Mouse (Mus musculus) spleen, adult 18-20 months (tissue): ENCODE results near the gene Kcnma1.

Experiments used
- DNase-seq, 2 experiments: peaks; one replicate each; pipeline ENCODE4 v3.0.0; 2022; ENCODE audit warnings: mixed read lengths in 2 of 2

Kcnma1 gene

DNA sequence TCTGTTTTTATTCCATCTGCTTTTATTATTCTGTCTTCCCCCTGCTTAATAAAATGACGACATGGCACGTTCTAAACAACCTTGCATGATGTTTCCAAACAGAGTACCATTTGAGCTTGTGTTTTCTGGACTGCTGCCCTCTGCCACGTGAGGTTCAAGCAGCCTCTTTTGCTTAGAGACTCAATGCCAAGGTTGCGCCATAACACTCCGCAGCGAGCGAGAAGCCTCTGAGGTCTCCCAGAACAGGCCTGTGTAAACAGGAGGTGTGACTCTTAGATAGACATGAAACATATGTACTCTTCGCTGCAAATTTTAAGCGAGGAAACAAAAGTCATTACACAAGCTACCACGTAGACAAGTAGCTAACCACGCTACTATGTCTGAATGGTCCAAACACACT is 55.2 kb downstream of the Kcnma1 start:
- no peak for DNase-seq

DNA sequence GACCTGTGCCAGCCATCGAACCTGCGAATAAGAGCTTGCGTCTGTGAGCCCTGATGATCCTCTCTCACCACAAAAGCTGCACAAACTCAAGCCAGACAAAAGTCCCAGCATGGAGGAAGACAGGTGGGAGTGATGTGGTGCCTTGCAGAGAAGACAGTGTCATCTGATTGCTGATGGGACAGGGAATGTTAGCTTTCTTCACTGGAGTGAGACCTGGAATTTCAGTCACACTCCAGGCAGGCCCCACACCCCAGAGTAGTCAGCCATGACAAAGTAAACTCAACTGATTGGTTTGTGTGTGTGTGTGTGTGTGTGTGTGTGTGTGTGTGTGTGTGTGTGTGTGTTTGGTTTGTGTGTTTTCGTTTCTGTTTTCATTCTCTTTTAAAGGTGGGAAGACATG is 57.0 kb downstream of the Kcnma1 start:
- DNase-seq: no peak

DNA sequence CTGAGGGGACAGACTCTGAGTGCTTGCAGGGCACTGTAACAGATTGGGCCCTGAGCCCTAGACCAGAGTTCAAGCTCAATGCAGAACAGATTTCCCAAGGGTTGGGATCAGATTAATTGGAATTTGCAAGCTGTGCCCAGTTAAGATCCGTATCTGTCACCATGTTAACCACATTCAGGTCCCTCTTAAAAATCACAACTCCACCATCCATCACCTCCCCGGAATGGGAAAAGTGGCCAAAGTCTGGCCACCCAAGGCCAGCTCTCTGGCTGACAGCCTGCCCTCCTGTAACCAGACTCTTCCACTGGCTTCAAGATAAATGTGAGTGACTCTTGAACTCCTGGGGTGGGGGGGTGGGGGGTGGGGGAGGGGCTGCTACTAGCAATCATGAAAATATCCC is 70.4 kb downstream of the Kcnma1 start:
- DNase-seq: no peak

DNA sequence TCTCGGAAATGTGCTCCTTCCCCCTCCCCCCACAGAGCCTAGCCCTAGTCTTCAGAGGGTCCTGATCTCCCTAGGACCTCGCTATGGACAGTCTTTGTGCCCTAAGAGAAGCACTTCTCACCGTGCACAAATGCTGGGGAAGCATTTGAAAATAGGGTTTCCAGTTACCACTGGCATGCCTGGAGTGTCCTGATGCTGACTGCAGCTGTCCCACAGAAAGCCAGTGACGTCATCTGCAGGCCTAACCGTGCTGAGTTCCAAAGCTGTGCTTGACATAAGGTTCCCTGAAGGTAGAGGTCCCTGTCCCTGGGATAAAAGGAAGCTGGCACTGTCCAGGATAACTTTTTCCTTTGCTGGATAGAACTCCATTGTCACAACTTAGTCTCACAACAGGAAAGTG is 71.1 kb downstream of the Kcnma1 start:
- DNase-seq: no peak

DNA sequence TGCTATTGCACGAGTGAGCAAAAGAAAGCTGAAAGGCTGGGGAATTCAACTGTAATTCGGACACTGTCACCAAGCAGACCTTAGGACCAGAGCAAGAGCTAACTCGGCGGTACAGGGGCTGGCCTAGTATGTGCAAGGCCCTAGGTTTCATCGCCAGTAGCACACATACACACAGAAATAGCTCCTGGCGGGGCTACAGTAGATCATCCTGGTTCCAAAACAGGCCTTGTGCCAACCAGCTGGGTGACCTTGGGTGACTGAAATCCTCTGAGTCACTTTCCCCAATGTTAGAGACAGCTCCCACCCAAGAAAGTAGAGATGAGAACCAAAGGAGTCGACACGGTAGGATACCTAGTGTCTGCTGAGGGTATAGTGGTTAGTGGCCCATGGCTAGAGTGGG is 72.2 kb downstream of the Kcnma1 start:
- no peak for DNase-seq

DNA sequence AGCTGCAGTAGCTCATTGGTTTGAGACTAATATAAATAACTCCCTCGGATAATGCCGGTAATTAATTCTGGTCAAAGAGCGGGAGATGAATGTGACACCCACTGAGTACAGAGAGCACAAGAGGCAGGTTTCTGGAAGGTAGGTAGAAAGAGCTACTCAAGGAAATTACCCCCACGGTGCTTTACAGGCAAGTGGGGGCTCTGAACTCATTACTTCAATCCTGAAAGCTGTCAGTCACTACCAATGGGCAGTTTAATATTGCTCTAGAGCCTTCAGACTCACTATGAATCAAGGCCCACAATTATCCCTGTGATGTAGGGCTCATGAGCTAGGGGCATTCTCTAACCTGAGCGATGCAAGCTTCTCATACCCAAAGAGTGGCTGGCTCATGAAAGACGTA is 79.3 kb downstream of the Kcnma1 start:
- no peak for DNase-seq

DNA sequence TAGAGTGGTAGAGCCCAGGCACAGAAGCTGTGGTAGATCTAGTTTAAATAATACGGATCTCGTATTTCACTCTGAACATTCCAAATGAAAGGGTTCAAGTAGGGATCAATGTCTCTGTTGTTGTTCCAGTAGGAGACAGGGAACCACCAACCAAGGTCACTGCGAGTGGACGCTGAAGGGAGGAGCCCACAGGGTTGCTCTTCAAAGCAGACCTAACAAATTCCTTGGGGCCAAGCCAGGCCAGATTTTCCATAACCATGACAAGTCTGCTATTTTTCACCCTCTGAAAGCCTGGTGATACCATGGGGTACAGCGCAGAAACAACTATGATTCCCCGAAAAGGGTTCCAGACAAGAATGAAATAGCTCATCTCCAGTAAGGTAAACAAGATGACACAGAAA is 82.6 kb downstream of the Kcnma1 start:
- no peak for DNase-seq

DNA sequence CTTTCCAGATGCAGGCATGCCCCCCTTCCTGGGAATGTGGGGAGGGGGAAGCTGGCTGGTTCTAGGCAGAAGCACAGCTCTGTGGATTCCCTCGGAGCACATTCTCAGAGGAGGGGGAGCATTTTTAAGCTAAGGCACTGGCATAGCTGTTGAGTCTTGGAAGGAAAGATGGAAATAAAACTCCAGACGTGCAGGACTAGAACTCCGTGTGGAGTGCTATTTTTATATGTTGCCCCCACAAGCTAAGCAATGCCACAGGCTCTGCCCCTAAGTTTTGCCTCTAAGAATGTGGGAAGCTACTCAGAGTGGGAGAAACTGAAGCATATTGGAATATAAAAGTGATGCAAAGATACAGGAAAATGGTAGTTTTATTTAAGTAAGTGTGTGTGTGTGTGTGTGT is 85.1 kb downstream of the Kcnma1 start:
- no peak for DNase-seq

DNA sequence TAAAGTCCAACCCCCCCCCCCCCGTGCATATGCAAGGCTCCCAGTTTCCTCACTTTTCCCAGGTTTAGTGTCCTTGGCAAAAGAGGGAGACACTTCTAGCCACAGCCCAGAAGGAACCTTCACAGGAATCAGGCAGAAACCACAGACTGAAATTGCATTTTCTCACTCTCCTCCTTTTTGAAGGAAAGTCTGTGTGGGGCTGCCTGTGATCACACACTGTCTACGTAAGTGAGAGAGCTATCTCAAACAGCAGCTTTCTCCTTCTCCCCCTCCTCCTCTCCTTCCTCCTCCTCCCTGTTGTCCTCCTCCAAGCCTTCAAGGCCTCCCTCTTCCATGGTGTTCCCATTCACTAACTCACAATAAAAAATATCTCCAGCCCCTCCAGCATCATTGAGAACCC is 90.9 kb downstream of the Kcnma1 start:
- no peak for DNase-seq

DNA sequence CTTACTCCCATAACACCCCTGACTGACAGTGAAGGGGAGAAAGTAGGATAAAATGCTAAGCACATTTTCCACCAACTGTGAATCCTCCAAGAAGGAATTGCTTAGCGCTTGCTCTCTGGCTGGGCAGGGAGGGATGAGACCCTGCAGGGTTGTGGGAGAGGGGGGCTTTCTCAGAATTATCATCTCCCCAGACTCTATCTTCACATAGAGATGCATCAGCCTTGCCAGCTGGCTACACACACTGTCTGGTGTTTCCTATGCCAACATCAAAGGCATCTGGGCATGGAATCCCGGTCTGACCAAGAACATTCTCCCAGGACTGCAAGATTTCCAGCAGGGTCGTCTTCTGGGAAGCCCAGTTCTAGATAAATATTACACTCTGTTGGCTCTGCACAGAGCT is 91.5 kb downstream of the Kcnma1 start:
- no peak for DNase-seq

DNA sequence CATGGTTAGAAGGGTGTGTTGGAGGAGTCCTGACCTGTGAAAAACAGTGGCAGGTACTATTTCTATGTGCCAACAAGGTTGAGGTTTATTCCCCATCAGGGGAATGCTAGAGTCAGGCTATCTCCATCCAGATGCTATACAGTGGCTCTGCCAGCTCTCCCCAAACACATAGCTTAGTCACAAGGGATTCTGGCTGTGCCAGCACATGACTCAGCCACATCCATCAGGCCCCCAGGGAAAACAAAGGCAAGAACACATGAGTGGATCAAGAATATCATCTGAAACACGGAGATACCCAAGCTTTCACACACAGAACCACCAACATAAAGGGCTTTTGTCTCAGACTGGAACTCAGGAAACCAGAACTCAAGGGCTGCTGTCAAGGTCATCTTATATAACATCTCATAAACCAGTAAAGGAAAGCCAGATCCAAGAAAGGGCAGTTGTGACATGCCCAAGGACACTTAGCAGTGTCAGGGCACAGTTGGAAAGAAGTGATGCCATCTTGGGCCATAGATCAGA is 103.1 kb downstream of the Kcnma1 start:
- DNase-seq: no peak

DNA sequence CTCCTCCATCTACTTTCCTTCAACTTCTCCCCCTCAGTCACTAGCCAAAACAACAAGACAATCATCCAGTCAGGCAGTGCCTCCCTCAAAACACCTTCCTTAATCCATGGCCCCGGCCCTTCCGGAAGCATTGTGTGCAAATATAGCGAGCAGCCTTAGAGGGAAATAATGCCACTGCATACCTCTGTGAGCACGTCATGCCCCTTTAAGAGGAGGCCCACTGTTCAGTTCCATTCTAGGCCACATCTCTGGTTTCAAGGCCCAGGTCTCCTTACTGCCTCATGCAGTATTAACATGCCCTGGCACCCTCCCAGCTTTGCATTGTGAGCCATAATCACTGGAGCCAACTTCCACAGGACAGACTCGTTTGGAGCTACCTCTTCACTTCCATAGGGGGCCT is 105.7 kb downstream of the Kcnma1 start:
- DNase-seq: no peak

DNA sequence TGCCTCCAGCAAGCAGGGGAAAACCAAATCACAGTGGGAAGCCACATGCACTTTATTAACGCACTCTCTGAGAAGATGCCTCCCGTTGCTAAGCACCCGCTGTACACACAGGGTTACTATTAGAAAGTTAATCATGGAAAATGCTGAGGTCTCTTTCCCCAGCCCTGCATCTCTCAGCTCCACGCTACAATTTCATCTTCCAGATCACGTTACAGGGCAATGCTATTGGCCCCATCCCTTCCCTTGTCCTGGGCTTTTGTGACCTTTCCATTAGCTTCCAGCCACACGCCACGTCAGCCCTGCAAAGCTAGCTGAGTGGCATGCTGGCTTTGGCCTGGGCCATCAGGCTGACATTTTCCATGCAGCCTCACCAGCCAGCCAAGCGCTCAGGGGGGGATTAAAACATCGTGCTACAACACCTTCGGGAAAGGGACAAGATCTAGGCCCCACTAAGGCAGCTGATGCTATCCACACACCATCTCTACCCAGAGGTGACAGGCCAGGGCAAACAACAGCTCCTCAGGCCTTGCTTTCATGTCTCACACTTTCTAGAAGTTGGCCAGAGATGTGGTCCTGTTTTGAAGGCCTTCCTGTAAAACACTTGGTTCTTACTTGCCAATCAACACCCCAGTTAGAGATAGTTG is 111.5 kb downstream of the Kcnma1 start:
- no peak for DNase-seq

DNA sequence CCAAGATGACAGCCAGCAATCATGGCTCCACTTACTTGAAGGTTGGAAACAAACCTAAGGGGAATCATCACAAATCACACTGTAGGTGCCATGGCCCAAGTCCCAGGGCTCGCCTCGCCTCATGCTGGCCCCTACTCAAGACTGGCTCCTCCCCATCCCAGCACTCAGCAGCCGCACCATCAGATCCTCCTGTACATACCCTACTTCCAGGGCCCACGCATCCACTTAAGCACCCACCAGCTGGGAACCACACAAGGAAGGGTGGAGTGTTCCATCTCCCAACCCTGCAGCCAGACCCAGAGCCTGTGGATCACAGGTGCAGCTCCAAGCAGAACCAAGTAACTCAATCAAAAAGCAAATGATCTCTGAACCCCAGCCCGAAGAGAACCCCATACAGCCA is 114.8 kb downstream of the Kcnma1 start:
- DNase-seq: no peak

DNA sequence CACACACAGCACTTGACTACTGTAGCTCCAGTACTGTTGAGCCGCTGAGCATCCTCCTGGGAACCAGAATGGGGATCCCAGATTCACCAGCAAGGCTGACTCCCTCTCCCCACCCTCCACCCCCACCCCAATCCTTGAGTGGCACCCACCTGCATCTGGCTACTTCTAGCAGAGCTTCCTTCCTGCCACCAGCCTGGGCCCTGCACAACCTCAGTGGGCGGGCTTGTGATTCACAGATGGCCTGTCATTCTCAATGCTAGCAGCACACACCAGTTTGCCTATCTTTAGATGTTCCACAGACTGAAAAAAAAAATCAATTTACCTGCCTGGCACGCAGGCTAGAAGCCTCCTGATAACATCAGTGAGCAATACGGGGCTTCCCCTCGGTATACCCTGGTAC is 116.5 kb downstream of the Kcnma1 start:
- no peak for DNase-seq

DNA sequence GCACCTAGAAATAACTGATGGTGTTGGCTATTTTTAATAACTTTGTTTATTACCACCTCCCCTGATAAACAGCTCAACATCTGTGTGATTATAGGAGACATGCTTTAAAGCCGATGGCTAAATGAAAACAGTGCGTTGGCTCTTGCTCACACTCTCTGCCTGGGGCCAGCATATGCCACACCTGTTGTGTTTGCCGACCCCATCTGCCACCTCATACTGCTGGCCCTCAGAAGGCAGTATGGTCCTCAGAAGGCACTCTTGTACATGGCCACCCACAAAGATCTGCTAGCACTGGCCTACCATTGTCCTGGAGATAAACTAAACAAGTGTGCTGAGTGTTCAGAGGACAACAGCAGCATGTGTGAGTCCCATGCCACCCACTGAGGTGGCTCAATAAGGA is 118.3 kb downstream of the Kcnma1 start:
- no peak for DNase-seq

DNA sequence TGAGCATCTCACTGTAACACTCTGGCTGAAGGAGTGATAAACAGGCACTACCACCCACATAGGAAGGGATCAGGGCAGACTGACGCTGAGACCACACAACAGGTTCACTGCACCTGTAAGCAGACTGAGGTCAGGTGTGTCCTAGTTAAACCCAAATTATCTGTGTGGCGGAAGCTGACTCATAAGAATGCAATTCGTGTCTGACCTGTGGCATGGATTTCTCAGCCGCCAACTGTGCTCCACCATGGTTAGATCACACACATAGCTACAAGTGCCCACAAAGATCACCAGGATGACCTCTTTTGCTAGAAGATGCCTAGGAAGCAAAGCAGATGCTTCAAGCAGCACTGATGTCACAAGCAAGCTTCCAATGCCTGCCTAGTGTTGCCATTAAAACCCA is 128.2 kb downstream of the Kcnma1 start:
- DNase-seq: no peak

DNA sequence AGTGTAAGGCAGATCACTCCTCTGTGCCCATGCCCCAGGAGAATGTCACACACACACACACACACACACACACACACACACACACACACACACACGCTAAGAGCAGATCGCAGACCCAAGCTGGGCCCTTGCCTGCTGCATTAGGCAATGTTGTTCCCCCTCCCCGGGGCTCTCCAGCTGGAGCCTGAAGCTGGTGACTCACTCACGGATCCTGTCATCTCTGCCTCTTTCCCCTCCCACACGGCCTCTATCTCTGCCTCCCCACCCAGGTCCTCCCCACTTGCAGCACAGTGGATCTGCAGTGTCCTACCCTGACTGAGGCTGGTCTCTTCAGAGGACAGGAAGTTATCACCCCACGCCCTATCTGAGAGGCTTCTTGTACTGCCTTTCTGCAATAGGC is 128.8 kb downstream of the Kcnma1 start:
- DNase-seq: no peak

DNA sequence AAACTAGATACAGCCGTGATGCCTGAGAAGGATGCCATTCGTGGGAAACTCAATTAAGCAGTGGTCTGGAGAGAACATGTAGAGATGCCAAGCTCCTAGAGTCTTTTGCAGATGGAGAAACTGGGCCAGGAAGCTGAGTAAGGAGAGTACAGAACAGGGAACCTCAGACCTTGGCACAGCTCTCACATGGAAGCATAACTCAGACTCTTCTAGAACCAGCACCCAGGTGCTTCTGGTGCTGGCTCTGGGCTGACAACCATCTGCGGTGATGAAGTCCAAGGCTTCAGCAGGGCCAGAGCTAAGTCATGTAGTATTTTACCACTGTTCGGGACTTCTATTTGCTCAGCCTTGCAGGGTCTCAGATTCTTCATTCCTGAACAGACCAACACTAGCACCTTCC is 129.2 kb downstream of the Kcnma1 start:
- no peak for DNase-seq

DNA sequence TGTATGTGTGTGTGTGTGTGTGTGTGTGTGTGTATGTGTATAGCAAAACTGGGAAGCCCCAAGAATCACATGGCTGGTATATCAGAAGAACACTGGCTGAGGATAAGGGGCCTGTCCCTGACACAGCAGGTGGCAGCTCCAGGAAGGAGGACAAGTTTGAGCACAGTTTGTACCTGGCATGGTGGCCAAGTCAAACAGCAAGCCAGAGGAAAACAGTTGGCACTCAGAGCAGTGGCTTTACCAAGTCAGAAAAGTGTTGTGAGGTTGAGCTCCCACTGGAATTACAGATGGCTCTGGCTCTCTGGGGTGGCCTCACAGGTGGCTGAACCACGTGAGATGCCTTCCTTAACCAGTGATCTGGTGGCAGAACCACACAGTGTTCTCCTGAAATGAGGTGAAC is 132.3 kb downstream of the Kcnma1 start:
- no peak for DNase-seq

DNA sequence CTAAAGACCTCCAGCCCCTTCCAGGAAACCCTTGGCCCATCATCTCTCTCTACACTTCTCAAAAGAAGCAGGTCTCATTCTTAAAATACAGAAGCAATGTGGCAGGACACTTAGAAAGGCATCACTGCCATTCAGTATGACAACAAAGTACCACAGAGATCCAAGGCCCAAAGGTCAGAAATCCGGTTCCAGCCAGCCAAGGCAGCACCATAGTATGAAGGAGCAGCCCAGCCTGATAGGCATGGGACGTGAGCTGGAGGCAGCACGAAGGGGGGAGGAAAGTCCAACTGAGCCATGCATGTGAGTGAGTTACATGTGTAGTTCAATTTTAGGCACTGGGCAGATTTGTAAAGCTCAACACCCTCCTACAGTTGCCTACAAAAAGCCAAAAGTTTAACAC is 135.0 kb downstream of the Kcnma1 start:
- no peak for DNase-seq

DNA sequence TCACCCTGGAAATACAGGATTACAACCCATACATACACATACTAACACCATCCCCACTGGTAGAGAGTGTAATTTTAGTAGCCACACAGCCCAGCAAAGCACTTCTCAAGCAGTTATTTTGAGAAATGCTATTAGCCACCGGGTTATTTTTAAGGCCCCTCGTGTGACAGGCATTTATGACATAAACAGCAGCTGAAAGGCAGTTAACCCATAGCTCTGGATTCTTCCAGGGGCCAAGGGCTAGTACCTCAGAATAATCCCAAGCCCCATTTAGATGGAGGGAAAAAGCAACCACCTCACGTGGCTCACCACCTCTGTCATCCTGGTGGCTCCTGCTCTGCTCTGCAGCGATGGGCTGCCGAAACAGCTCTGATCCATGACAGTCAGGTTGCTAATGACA is 136.7 kb downstream of the Kcnma1 start:
- DNase-seq: no peak

DNA sequence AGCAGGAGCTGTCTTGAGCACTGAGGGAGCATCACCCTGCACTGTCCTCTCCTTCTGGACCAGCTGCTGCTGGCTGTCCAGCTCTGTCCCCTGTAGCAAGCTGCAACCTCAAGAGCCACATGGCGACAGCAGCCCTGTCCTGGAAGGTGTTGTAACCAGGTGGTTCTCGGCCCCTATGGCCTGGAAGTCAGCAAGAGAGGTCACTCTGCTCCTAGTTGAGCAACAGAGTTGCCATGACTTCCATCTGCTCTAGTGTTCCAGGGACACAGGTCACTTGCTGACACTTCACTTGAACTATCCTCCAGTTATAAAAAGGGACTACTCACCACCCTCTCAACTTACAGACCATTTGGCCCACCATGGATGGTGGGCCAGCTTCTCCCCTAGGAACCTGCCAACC is 139.7 kb downstream of the Kcnma1 start:
- no peak for DNase-seq

DNA sequence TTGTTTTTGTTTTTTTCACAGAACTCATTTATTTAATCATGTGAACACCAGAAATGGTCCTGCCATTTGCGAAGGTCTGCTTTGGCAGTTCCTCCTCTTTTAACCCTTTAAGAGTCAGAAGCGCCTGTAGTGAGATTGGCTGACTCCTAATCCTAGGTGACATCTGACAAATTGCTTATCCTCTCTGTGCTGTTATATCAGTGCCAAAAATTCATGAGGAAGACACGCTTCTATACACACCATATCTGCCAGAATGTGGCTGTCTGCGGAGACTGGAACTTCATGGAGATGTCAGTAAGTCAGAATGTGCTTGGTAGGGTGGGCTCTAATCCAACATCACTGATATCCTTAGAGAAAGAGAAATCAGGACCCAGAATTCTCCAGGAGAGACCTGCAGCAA is 157.3 kb downstream of the Kcnma1 start:
- DNase-seq: no peak

DNA sequence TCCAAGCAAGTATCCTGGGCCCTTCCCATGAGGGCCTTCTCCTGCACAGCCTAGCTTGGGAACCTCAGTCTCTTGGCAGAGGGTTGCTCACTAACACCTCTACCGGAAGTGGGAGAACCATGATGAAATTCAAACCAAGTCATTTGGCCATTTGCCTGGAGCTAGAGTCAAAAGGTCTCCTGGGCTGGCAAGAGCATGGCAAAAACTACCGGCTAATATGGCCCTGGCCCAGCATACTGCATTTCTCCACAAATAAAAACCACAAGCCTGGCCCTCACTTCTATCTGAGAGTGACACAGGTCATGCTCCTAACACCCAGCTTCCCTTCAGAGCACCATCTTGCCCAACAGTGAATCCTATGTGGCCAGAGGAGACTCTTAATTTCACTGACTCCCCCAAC is 159.3 kb downstream of the Kcnma1 start:
- no peak for DNase-seq
